Mouse (Mus musculus) ES-CJ7 (cell line): ENCODE data around the gene 5530401A14Rik.

Experiments
- DNase-seq: peaks from one replicate; pipeline ENCODE4 v3.0.0; 2011; ENCODE audit warnings: low read depth, low spot score

Gene 5530401A14Rik

GRCm38 (mm10) chr11:81860250-81860972, at the start of gene 5530401A14Rik:
5530401A14Rik (plus strand) TSS chr11:81860673.
- DNase-seq: no peak

- no peak for DNase-seq
These were observed 45.7 kb upstream of the 5530401A14Rik start for GRCm38 (mm10) chr11:81814816-81815215.

GRCm38 (mm10) chr11:81816531-81816930, 43.9 kb upstream of the 5530401A14Rik start:
- no peak for DNase-seq

- peak; percentile 61 for DNase-seq
These were observed 28.1 kb upstream of the 5530401A14Rik start for GRCm38 (mm10) chr11:81832381-81832780.

- DNase-seq: no peak
These were observed 22.0 kb upstream of the 5530401A14Rik start for GRCm38 (mm10) chr11:81838426-81838825.

GRCm38 (mm10) chr11:81841001-81841400, 19.5 kb upstream of the 5530401A14Rik start:
- no peak for DNase-seq

GRCm38 (mm10) chr11:81845010-81845685, 15.3 kb upstream of the 5530401A14Rik start:
- no peak for DNase-seq

GRCm38 (mm10) chr11:81845686-81846036, 14.8 kb upstream of the 5530401A14Rik start:
- DNase-seq: no peak

- no peak for DNase-seq
These were observed 12.5 kb upstream of the 5530401A14Rik start for GRCm38 (mm10) chr11:81847773-81848490.

GRCm38 (mm10) chr11:81865661-81866382, 5.3 kb downstream of the 5530401A14Rik start:
- DNase-seq: no peak

GRCm38 (mm10) chr11:81871506-81872213, 11.2 kb downstream of the 5530401A14Rik start:
- DNase-seq: no peak

GRCm38 (mm10) chr11:81896511-81896910, 36.0 kb downstream of the 5530401A14Rik start:
- DNase-seq: no peak

GRCm38 (mm10) chr11:81897547-81898354, 37.3 kb downstream of the 5530401A14Rik start:
- DNase-seq: peak; percentile 50

- no peak for DNase-seq
These were observed 41.8 kb downstream of the 5530401A14Rik start for GRCm38 (mm10) chr11:81902318-81902717.

- DNase-seq: no peak
These were observed 48.3 kb downstream of the 5530401A14Rik start for GRCm38 (mm10) chr11:81908760-81909159.

GRCm38 (mm10) chr11:81909397-81909894, 49.0 kb downstream of the 5530401A14Rik start:
- DNase-seq: no peak

GRCm38 (mm10) chr11:81913071-81913470, 52.6 kb downstream of the 5530401A14Rik start:
- DNase-seq: no peak

- DNase-seq: no peak
These were observed 55.0 kb downstream of the 5530401A14Rik start for GRCm38 (mm10) chr11:81915501-81915900.

GRCm38 (mm10) chr11:81923096-81923495, 62.6 kb downstream of the 5530401A14Rik start:
- DNase-seq: no peak

- DNase-seq: no peak
These were observed 63.2 kb downstream of the 5530401A14Rik start for GRCm38 (mm10) chr11:81923626-81924025.
